ENCODE assay signal across 12 mouse cellular contexts in genomic region chr6:83351490-83352160, GRCm38 (mm10). TPM values are rescaled to one million over a fixed set of nuclear protein-coding genes. Genes with fewer than 3 reads are reported as not detected.
DNase-seq lines count a peak whose midpoint lies in the region; ATAC-seq and TF ChIP-seq lines count a peak whose summit lies in the region.
"Had no signal": no experiment of that assay in that cellular context is flagged by ENCODE, and none has a peak within 500 bp of the region (broad histone marks: within the 10 kb centered on the region; RNA-seq: fewer than 3 reads in every experiment).

No protein-coding gene starts in this region.

- H3K9ac ChIP-seq in intestine, embryonic 15.5 days = peak overlapping the region; percentile 28
- H3K9ac ChIP-seq in kidney, embryonic 15.5 days = no peak overlapping the region

- peaks cover 26% of the 10 kb centered on the region for H3K4me1 ChIP-seq in heart, embryonic 10.5 days
- no peaks in the 10 kb centered on the region; the same call in 1 of the 2 replicates for H3K4me1 ChIP-seq in bone marrow, adult 2 months (ENCODE audit: control insufficient read depth, insufficient read depth, low read length)
- H3K4me1 ChIP-seq in intestine, embryonic 15.5 days (replicated peaks) = peaks cover 11% of the 10 kb centered on the region
- H3K4me1 ChIP-seq in spleen, adult 2 months (ENCODE audit: control insufficient read depth, insufficient read depth, insufficient read length) = peaks cover 5% of the 10 kb centered on the region
- peaks cover 18% of the 10 kb centered on the region for H3K4me1 ChIP-seq in kidney, embryonic 15.5 days

- intact Hi-C loops in heart, postnatal 10 days (cut with DNase I) = no loop called here

- TF ChIP-seq CTCF in bone marrow, adult 2 months (IDR thresholded peaks at IDR 0.05; ENCODE audit: control insufficient read depth, insufficient read depth, low read length) = no peak
- no peak for TF ChIP-seq CTCF in spleen, adult 2 months (IDR thresholded peaks at IDR 0.05; ENCODE audit: extremely low read depth, insufficient read depth, insufficient read length, insufficient replicate concordance)

- peak; percentile 92 for DNase-seq in heart, embryonic 10.5 days (ENCODE audit: low spot score)
- DNase-seq in heart, postnatal 10 days = no peak
- DNase-seq in spleen, adult 2 months (ENCODE audit: low read depth in 1 of 2, low spot score in 2 of 2) = no peak
- no peak for DNase-seq in gastrocnemius, postnatal 25 days
- DNase-seq in lung, postnatal 14 days = no peak
- DNase-seq: cerebellum, adult 9-10 months; heart, adult 18-20 months; layer of hippocampus, adult 9-11 months had no signal

- H3K36me3 ChIP-seq in heart, embryonic 10.5 days = peaks cover 42% of the 10 kb centered on the region
- H3K36me3 ChIP-seq in intestine, embryonic 15.5 days = peaks cover 6% of the 10 kb centered on the region
- peaks cover 5% of the 10 kb centered on the region for H3K36me3 ChIP-seq in spleen, adult 2 months (ENCODE audit: control insufficient read depth, insufficient read depth, low read length)
- peaks cover 44% of the 10 kb centered on the region for H3K36me3 ChIP-seq in kidney, embryonic 15.5 days

- peak; percentile 69; the same call in 1 of the 2 replicates for TF ChIP-seq POLR2A in bone marrow, adult 2 months (IDR thresholded peaks at IDR 0.05; ENCODE audit: borderline replicate concordance, control insufficient read depth, low read depth, low read length)
- no peak for TF ChIP-seq POLR2A in spleen, adult 2 months (IDR thresholded peaks at IDR 0.05; ENCODE audit: low read depth, low read length)

- H3K4me3 ChIP-seq in heart, embryonic 10.5 days = no peak overlapping the region
- peak overlapping the region; percentile 6 for H3K4me3 ChIP-seq in bone marrow, adult 2 months (replicated peaks; ENCODE audit: control insufficient read depth, low read depth, low read length)
- no peak overlapping the region for H3K4me3 ChIP-seq in intestine, embryonic 15.5 days (replicated peaks)
- no peak overlapping the region for H3K4me3 ChIP-seq in spleen, adult 2 months (ENCODE audit: extremely low read depth, insufficient read depth, insufficient read length)
- no peak overlapping the region for H3K4me3 ChIP-seq in kidney, embryonic 15.5 days (replicated peaks)
- H3K4me3 ChIP-seq: midbrain, embryonic 10.5 days had no signal

- 78% methylated on average over 7 of the region's 7 CpGs for WGBS in heart, embryonic 10.5 days
- 59% methylated on average over 7 of the region's 7 CpGs for WGBS in bone marrow, adult 2 months
- 79% methylated on average over 7 of the region's 7 CpGs for WGBS in intestine, embryonic 15.5 days
- WGBS in spleen, adult 2 months = 74% methylated on average over 7 of the region's 7 CpGs
- WGBS in kidney, embryonic 15.5 days = 85% methylated on average over 7 of the region's 7 CpGs

- 0 out of 2 replicates have a peak overlapping the region, but pooled peaks have one; percentile 17 for H3K4me2 ChIP-seq in intestine, embryonic 15.5 days (replicated peaks)
- no peak overlapping the region for H3K4me2 ChIP-seq in kidney, embryonic 15.5 days

- no peaks in the 10 kb centered on the region for H3K27me3 ChIP-seq in heart, embryonic 10.5 days (ENCODE audit: insufficient read depth, poor library complexity, severe bottlenecking)
- H3K27me3 ChIP-seq in intestine, embryonic 15.5 days (replicated peaks) = no peaks in the 10 kb centered on the region
- H3K27me3 ChIP-seq in spleen, adult 2 months (ENCODE audit: control insufficient read depth, insufficient read depth, low read length) = no peaks in the 10 kb centered on the region
- H3K27me3 ChIP-seq in kidney, embryonic 15.5 days = no peaks in the 10 kb centered on the region

- peak overlapping the region; percentile 93; the same call in 1 of the 2 replicates for H3K27ac ChIP-seq in heart, embryonic 10.5 days
- peak overlapping the region; percentile 91 for H3K27ac ChIP-seq in bone marrow, adult 2 months (ENCODE audit: control insufficient read depth, insufficient read depth, low read depth, low read length, poor library complexity)
- peak overlapping the region; percentile 27; the same call in 1 of the 2 replicates for H3K27ac ChIP-seq in intestine, embryonic 15.5 days
- peak overlapping the region; percentile 41; the same call in 1 of the 2 replicates for H3K27ac ChIP-seq in spleen, adult 2 months (ENCODE audit: insufficient read depth, low read length)
- no peak overlapping the region for H3K27ac ChIP-seq in kidney, embryonic 15.5 days
- H3K27ac ChIP-seq: midbrain, embryonic 10.5 days had no signal

- no peaks in the 10 kb centered on the region for H3K9me3 ChIP-seq in heart, embryonic 10.5 days
- no peaks in the 10 kb centered on the region for H3K9me3 ChIP-seq in intestine, embryonic 15.5 days
- no peaks in the 10 kb centered on the region for H3K9me3 ChIP-seq in kidney, embryonic 15.5 days (replicated peaks)
- H3K9me3 ChIP-seq: midbrain, embryonic 10.5 days had no signal

- peak; percentile 68 for ATAC-seq in intestine, embryonic 15.5 days
- ATAC-seq in kidney, embryonic 15.5 days (replicated peaks; ENCODE audit: low FRiP score) = no peak; the same call in 1 of the 2 replicates

RNA-seq across cellular contexts. Expression of gene Bola3, which starts 2.7 kb away (rescaled TPM):
- 238 and 283 TPM in 2 replicates for polyA plus RNA-seq in heart, embryonic 10.5 days (2016; fragmentation: Nextera tagmentation; extraction: Ambion mirVana)
- 100 to 1,000 TPM; 235 to 249 TPM for total RNA-seq in heart, postnatal 10 days (2021)
- polyA plus RNA-seq in bone marrow, adult 2 months (2011; ENCODE audit: insufficient read depth, insufficient read length, low replicate concordance, missing spikeins) = 128 and 170 TPM in 2 replicates
- polyA plus RNA-seq in intestine, embryonic 15.5 days (2015; fragmentation: Nextera tagmentation; extraction: Ambion mirVana) = 183 and 188 TPM in 2 replicates
- polyA plus RNA-seq in spleen, adult 2 months (2012; rRNA removed) = 7.7 and 74.0 TPM in 2 replicates
- 100 to 1,000 TPM; 236 to 237 TPM for total RNA-seq in gastrocnemius, postnatal 25 days (2021)
- polyA plus RNA-seq in kidney, embryonic 15.5 days (2015; fragmentation: Nextera tagmentation; extraction: Ambion mirVana) = 145 and 149 TPM in 2 replicates

RNA-seq across cellular contexts. Expression of gene Mob1a, which starts 25.8 kb away (rescaled TPM):
- polyA plus RNA-seq in heart, embryonic 10.5 days (2016; fragmentation: Nextera tagmentation; extraction: Ambion mirVana) = 42.8 and 50.7 TPM in 2 replicates
- 10 to 100 TPM; 30.5 to 35.1 TPM for total RNA-seq in heart, postnatal 10 days (2021)
- polyA plus RNA-seq in bone marrow, adult 2 months (2011; ENCODE audit: insufficient read depth, insufficient read length, low replicate concordance, missing spikeins) = 24.6 and 31.2 TPM in 2 replicates
- 56.7 and 63.9 TPM in 2 replicates for polyA plus RNA-seq in intestine, embryonic 15.5 days (2015; fragmentation: Nextera tagmentation; extraction: Ambion mirVana)
- polyA plus RNA-seq in spleen, adult 2 months (2012; rRNA removed) = 28.3 and 35.1 TPM in 2 replicates
- 10 to 100 TPM; 11.3 to 11.5 TPM for total RNA-seq in gastrocnemius, postnatal 25 days (2021)
- 69.6 and 70.6 TPM in 2 replicates for polyA plus RNA-seq in kidney, embryonic 15.5 days (2015; fragmentation: Nextera tagmentation; extraction: Ambion mirVana)

RNA-seq across cellular contexts. Expression of gene Mthfd2, which starts 25.9 kb away (rescaled TPM):
- polyA plus RNA-seq in heart, embryonic 10.5 days (2016; fragmentation: Nextera tagmentation; extraction: Ambion mirVana) = 50.6 and 58.7 TPM in 2 replicates
- 1 to 10 TPM; 5.0 to 5.4 TPM for total RNA-seq in heart, postnatal 10 days (2021)
- 22.0 and 30.0 TPM in 2 replicates for polyA plus RNA-seq in bone marrow, adult 2 months (2011; ENCODE audit: insufficient read depth, insufficient read length, low replicate concordance, missing spikeins)
- polyA plus RNA-seq in intestine, embryonic 15.5 days (2015; fragmentation: Nextera tagmentation; extraction: Ambion mirVana) = 38.4 and 42.0 TPM in 2 replicates
- polyA plus RNA-seq in spleen, adult 2 months (2012; rRNA removed) = 7.1 and 7.7 TPM in 2 replicates
- total RNA-seq in gastrocnemius, postnatal 25 days (2021) = 1 to 10 TPM; 4.4 to 4.8 TPM
- 39.7 and 44.9 TPM in 2 replicates for polyA plus RNA-seq in kidney, embryonic 15.5 days (2015; fragmentation: Nextera tagmentation; extraction: Ambion mirVana)
